In genomic region chr14:41082408-41082807, GRCm38 (mm10) we compare ENCODE assay signal across 25 mouse cellular contexts. TPM values are rescaled to one million over a fixed set of nuclear protein-coding genes. Genes with fewer than 3 reads are reported as not detected.
"Had no signal": no experiment of that assay in that cellular context is flagged by ENCODE, and none has a peak within 500 bp of the region (broad histone marks: within the 10 kb centered on the region; RNA-seq: fewer than 3 reads in every experiment).

No protein-coding gene starts in this region.

- H3K9me3 ChIP-seq: neural tube, embryonic 13.5 days; neural tube, embryonic 15.5 days; stomach, embryonic 15.5 days had no signal

- H3K9ac ChIP-seq: neural tube, embryonic 13.5 days; neural tube, embryonic 15.5 days; stomach, embryonic 15.5 days had no signal

- H3K36me3 ChIP-seq: neural tube, embryonic 13.5 days; neural tube, embryonic 15.5 days; stomach, embryonic 15.5 days had no signal

- H3K27me3 ChIP-seq: neural tube, embryonic 13.5 days; neural tube, embryonic 15.5 days; stomach, embryonic 15.5 days had no signal

- H3K4me2 ChIP-seq: neural tube, embryonic 13.5 days; neural tube, embryonic 15.5 days; stomach, embryonic 15.5 days had no signal

- H3K4me3 ChIP-seq: neural tube, embryonic 13.5 days; neural tube, embryonic 15.5 days; stomach, embryonic 15.5 days had no signal

- DNase-seq: retina, postnatal 1 day; right cerebral cortex, adult 18-20 months; right cerebral cortex, postnatal 14 days; right cerebral cortex, postnatal 25 days; right cerebral cortex, postnatal 4 days; spleen, adult 18-20 months; thymus, adult 18-20 months; thymus, adult 2 months; thymus, postnatal 14 days; thymus, postnatal 25 days; thymus, postnatal 36 days; thymus, postnatal 4 days had no signal

- H3K27ac ChIP-seq: neural tube, embryonic 13.5 days; neural tube, embryonic 15.5 days; stomach, embryonic 15.5 days; stomach, postnatal 0 days had no signal

- H3K4me1 ChIP-seq: neural tube, embryonic 13.5 days; neural tube, embryonic 15.5 days; stomach, embryonic 15.5 days had no signal

RNA-seq across cellular contexts. Expression of gene Dydc1, which starts 9.7 kb away (rescaled TPM):
- total RNA-seq: neutrophil, adult 5-6 weeks had no signal
- polyA plus RNA-seq: neural tube, embryonic 13.5 days; neural tube, embryonic 14.5 days; neural tube, embryonic 15.5 days; small intestine, adult 2 months; spleen, adult 2 months; stomach, embryonic 14.5 days; stomach, embryonic 15.5 days; stomach, embryonic 16.5 days; stomach, postnatal 0 days; thymus, postnatal 0 days; urinary bladder, adult 2 months had no signal

RNA-seq across cellular contexts. Expression of gene Dydc2, which starts 13.4 kb away (rescaled TPM):
- total RNA-seq: neutrophil, adult 5-6 weeks had no signal
- polyA plus RNA-seq: neural tube, embryonic 13.5 days; small intestine, adult 2 months; spleen, adult 2 months; stomach, embryonic 14.5 days; stomach, embryonic 15.5 days; stomach, embryonic 16.5 days; stomach, postnatal 0 days; thymus, adult 2 months; urinary bladder, adult 2 months had no signal

RNA-seq across cellular contexts. Expression of gene Mat1a, which starts 22.4 kb away (rescaled TPM):
- total RNA-seq: neutrophil, adult 5-6 weeks had no signal
- polyA plus RNA-seq: neural tube, embryonic 13.5 days; neural tube, embryonic 14.5 days; neural tube, embryonic 15.5 days; small intestine, adult 2 months; stomach, embryonic 14.5 days; urinary bladder, adult 2 months had no signal

RNA-seq across cellular contexts. Expression of gene Sftpa1, which starts 49.2 kb away (rescaled TPM):
- total RNA-seq: neutrophil, adult 5-6 weeks had no signal
- polyA plus RNA-seq: neural tube, embryonic 14.5 days; neural tube, embryonic 15.5 days; small intestine, adult 2 months; spleen, adult 2 months; stomach, embryonic 14.5 days; stomach, embryonic 15.5 days; stomach, embryonic 16.5 days; stomach, postnatal 0 days; testis, adult 2 months; urinary bladder, adult 2 months had no signal
